ENCODE assay signal across 36 mouse cellular contexts in the genomic region with DNA sequence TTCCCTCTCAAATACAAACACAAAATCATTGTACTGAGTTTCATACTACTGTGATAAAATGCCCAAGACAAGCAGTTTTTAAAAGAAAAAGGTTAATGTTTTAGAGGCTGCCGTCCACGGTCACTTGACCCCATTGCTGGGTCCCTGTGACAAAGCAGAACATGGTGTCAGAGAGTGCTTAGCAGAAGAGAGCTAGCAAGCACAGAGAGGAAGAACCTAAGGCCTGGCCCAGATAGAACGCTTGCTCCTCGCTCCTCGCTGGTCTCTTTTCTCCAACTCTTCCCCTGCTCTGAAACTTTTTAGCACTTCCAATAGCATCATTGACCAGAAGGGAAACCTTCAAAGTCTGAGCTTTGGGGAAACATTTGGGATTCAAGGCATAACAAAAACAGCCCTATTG. TPM values are rescaled to one million over a fixed set of nuclear protein-coding genes. Genes with fewer than 3 reads are reported as not detected.
"Had no signal": no experiment of that assay in that cellular context is flagged by ENCODE, and none has a peak within 500 bp of the region (broad histone marks: within the 10 kb centered on the region; RNA-seq: fewer than 3 reads in every experiment).

No protein-coding gene starts in this region.

- H3K4me3 ChIP-seq: left cerebral cortex, adult 2 months; limb, embryonic 10.5 days; limb, embryonic 12.5 days; limb, embryonic 13.5 days; limb, embryonic 15.5 days; liver, embryonic 12.5 days; liver, embryonic 13.5 days; liver, embryonic 15.5 days; lung, embryonic 15.5 days; megakaryocyte, embryonic 14.5 days; midbrain, embryonic 12.5 days; midbrain, embryonic 13.5 days; midbrain, embryonic 15.5 days; myocyte; neural tube, embryonic 12.5 days had no signal

- H3K27me3 ChIP-seq: limb, embryonic 12.5 days; limb, embryonic 13.5 days; limb, embryonic 15.5 days; liver, embryonic 12.5 days; liver, embryonic 13.5 days; liver, embryonic 15.5 days; lung, embryonic 15.5 days; megakaryocyte, embryonic 14.5 days; midbrain, embryonic 12.5 days; midbrain, embryonic 13.5 days; midbrain, embryonic 15.5 days; neural tube, embryonic 12.5 days had no signal

- H3K4me2 ChIP-seq: limb, embryonic 12.5 days; limb, embryonic 13.5 days; limb, embryonic 15.5 days; liver, embryonic 11.5 days; liver, embryonic 12.5 days; liver, embryonic 13.5 days; liver, embryonic 15.5 days; lung, embryonic 14.5 days; lung, embryonic 15.5 days; midbrain, embryonic 12.5 days; midbrain, embryonic 13.5 days; midbrain, embryonic 15.5 days; neural tube, embryonic 12.5 days had no signal

- ATAC-seq: liver, embryonic 12.5 days; liver, postnatal 0 days; lung, postnatal 0 days; midbrain, embryonic 13.5 days; midbrain, embryonic 15.5 days; midbrain, embryonic 16.5 days had no signal

- H3K9ac ChIP-seq: limb, embryonic 12.5 days; limb, embryonic 13.5 days; limb, embryonic 15.5 days; liver, embryonic 12.5 days; liver, embryonic 13.5 days; liver, embryonic 14.5 days; liver, embryonic 15.5 days; liver, postnatal 0 days; lung, embryonic 14.5 days; lung, embryonic 15.5 days; midbrain, embryonic 12.5 days; midbrain, embryonic 13.5 days; midbrain, embryonic 15.5 days; neural tube, embryonic 12.5 days had no signal

- DNase-seq: left cerebral cortex, postnatal 4 days; liver; liver, embryonic 13.5 days; liver, postnatal 0 days; lung, adult 18-20 months; lung, adult 2 months; lung, embryonic 14.5 days; lung, postnatal 10 days; lung, postnatal 14 days; lung, postnatal 36 days; lung, postnatal 4 days; midbrain, embryonic 14.5 days had no signal

- H3K9me3 ChIP-seq: limb, embryonic 10.5 days; limb, embryonic 12.5 days; limb, embryonic 13.5 days; limb, embryonic 15.5 days; liver, embryonic 12.5 days; liver, embryonic 13.5 days; liver, embryonic 15.5 days; lung, embryonic 15.5 days; megakaryocyte, embryonic 14.5 days; midbrain, embryonic 12.5 days; midbrain, embryonic 13.5 days; midbrain, embryonic 15.5 days; neural tube, embryonic 12.5 days had no signal

- H3K36me3 ChIP-seq: limb, embryonic 10.5 days; limb, embryonic 12.5 days; limb, embryonic 13.5 days; limb, embryonic 15.5 days; liver, embryonic 12.5 days; liver, embryonic 13.5 days; liver, embryonic 15.5 days; lung, embryonic 15.5 days; midbrain, embryonic 12.5 days; midbrain, embryonic 13.5 days; midbrain, embryonic 15.5 days; neural tube, embryonic 12.5 days had no signal

- H3K27ac ChIP-seq: left cerebral cortex, adult 2 months; limb, embryonic 10.5 days; limb, embryonic 12.5 days; limb, embryonic 13.5 days; limb, embryonic 15.5 days; liver, embryonic 12.5 days; liver, embryonic 13.5 days; liver, embryonic 14.5 days; liver, embryonic 15.5 days; lung, embryonic 15.5 days; macrophage; midbrain, embryonic 12.5 days; midbrain, embryonic 13.5 days; midbrain, embryonic 15.5 days; neural tube, embryonic 12.5 days had no signal

- H3K4me1 ChIP-seq: limb, embryonic 10.5 days; limb, embryonic 12.5 days; limb, embryonic 13.5 days; liver, embryonic 12.5 days; liver, embryonic 13.5 days; midbrain, embryonic 12.5 days; midbrain, embryonic 13.5 days; midbrain, embryonic 15.5 days; neural tube, embryonic 12.5 days had no signal

RNA-seq across cellular contexts. Expression of a gene that starts 19.4 kb away (rescaled TPM):
- total RNA-seq: megakaryocyte progenitor cell, adult 5-6 weeks; megakaryocyte, adult 5-6 weeks; megakaryocyte-erythroid progenitor cell, adult 5-6 weeks had no signal
- polyA plus RNA-seq: liver, adult 2 months; liver, embryonic 12.5 days; liver, embryonic 13.5 days; liver, embryonic 14.5 days; liver, embryonic 15.5 days; liver, embryonic 16.5 days; liver, postnatal 0 days; macrophage had no signal
